ENCODE assay signal across 33 mouse cellular contexts in the genomic region with DNA sequence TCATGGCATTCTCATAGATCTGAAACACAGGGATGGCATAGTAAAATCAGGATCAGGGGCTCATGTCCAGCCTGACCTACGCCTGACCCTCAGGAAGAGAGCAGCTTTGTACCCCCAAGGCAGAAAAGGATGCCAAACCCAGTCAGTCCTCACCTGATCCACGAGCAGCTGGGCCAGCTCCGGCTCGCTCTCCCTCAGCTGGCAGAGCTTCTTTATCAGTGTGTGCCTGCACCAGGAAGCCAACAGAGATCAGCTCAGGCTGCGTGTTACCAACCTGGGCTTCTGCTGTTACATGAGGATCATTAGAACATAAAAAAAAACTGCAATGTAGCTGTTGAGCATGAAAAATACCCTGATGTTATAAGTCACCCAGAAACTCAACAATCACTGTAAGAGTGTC. TPM values are rescaled to one million over a fixed set of nuclear protein-coding genes. Genes with fewer than 3 reads are reported as not detected.
"Had no signal": no experiment of that assay in that cellular context is flagged by ENCODE, and none has a peak within 500 bp of the region (broad histone marks: within the 10 kb centered on the region; RNA-seq: fewer than 3 reads in every experiment).

No protein-coding gene starts in this region.

- H3K4me2 ChIP-seq: heart, embryonic 12.5 days; hindbrain, embryonic 12.5 days; hindbrain, embryonic 15.5 days; kidney, embryonic 15.5 days; limb, embryonic 13.5 days; limb, embryonic 15.5 days; liver, embryonic 12.5 days had no signal

- ATAC-seq: hindbrain, postnatal 0 days; intestine, embryonic 16.5 days; liver, embryonic 12.5 days had no signal

- H3K4me1 ChIP-seq: heart, embryonic 10.5 days; heart, embryonic 12.5 days; hindbrain, embryonic 10.5 days; hindbrain, embryonic 12.5 days; hindbrain, embryonic 15.5 days; kidney, embryonic 15.5 days; limb, embryonic 13.5 days; limb, embryonic 15.5 days; liver, embryonic 12.5 days had no signal

- H3K9ac ChIP-seq: heart, embryonic 12.5 days; hindbrain, embryonic 12.5 days; hindbrain, embryonic 15.5 days; kidney, embryonic 15.5 days; limb, embryonic 13.5 days; limb, embryonic 15.5 days; liver, embryonic 12.5 days; liver, embryonic 14.5 days had no signal

- H3K27me3 ChIP-seq: heart, embryonic 12.5 days; hindbrain, embryonic 12.5 days; hindbrain, embryonic 15.5 days; kidney, embryonic 15.5 days; limb, embryonic 13.5 days; limb, embryonic 15.5 days; liver, embryonic 12.5 days had no signal

- H3K27ac ChIP-seq: heart, embryonic 10.5 days; hindbrain, embryonic 10.5 days; hindbrain, embryonic 12.5 days; hindbrain, embryonic 15.5 days; hindbrain, postnatal 0 days; kidney, embryonic 15.5 days; kidney, postnatal 0 days; limb, embryonic 13.5 days; limb, embryonic 15.5 days; liver, embryonic 12.5 days; liver, embryonic 14.5 days had no signal

- DNase-seq: heart, adult 18-20 months; heart, postnatal 10 days; heart, postnatal 4 days; kidney, postnatal 14 days; kidney, postnatal 36 days; layer of hippocampus, adult 9-11 months; layer of hippocampus, postnatal 36 days; left cerebral cortex, postnatal 4 days had no signal

- H3K4me3 ChIP-seq: heart, embryonic 10.5 days; heart, embryonic 12.5 days; hindbrain, embryonic 10.5 days; hindbrain, embryonic 12.5 days; hindbrain, embryonic 15.5 days; kidney, embryonic 15.5 days; limb, embryonic 13.5 days; limb, embryonic 15.5 days; liver, embryonic 12.5 days had no signal

- H3K9me3 ChIP-seq: heart, embryonic 10.5 days; heart, embryonic 12.5 days; hindbrain, embryonic 10.5 days; hindbrain, embryonic 12.5 days; hindbrain, embryonic 15.5 days; kidney, embryonic 15.5 days; limb, embryonic 13.5 days; limb, embryonic 15.5 days; liver, embryonic 12.5 days had no signal

RNA-seq across cellular contexts. Expression of a gene that starts 3.5 kb away (rescaled TPM):
- total RNA-seq: gastrocnemius, postnatal 36 days; granulocyte monocyte progenitor cell, adult 5-6 weeks; heart, adult 18-20 months; heart, adult 8-10 months; heart, postnatal 10 days; heart, postnatal 25 days; heart, postnatal 4 days; layer of hippocampus, adult 18-20 months; layer of hippocampus, adult 8-10 months; layer of hippocampus, postnatal 14 days; layer of hippocampus, postnatal 36 days; left cerebral cortex, adult 18-20 months; left cerebral cortex, adult 8-10 months; left cerebral cortex, postnatal 10 days; left cerebral cortex, postnatal 25 days; left cerebral cortex, postnatal 4 days; liver, adult 2 months had no signal
